12 mouse cellular contexts compared by ENCODE assay signal in genomic region chr3:53502428-53502827, GRCm38 (mm10). TPM values are rescaled to one million over a fixed set of nuclear protein-coding genes. Genes with fewer than 3 reads are reported as not detected.
DNase-seq lines count a peak whose midpoint lies in the region; ATAC-seq and TF ChIP-seq lines count a peak whose summit lies in the region.
"Had no signal": no experiment of that assay in that cellular context is flagged by ENCODE, and none has a peak within 500 bp of the region (broad histone marks: within the 10 kb centered on the region; RNA-seq: fewer than 3 reads in every experiment).

No protein-coding gene starts in this region.

- ATAC-seq in embryonic facial prominence, embryonic 14.5 days (ENCODE audit: low read depth), result peak; percentile 53; the same call in 1 of the 2 replicates
- ATAC-seq in kidney, postnatal 0 days (replicated peaks; ENCODE audit: low FRiP score, low read depth), result peak; percentile 78; the same call in 1 of the 2 replicates
- ATAC-seq in hematopoietic stem cell, adult 5-6 weeks (replicated peaks in 1 of 2; ENCODE audit: insufficient read depth in 1 of 2, low FRiP score in 2 of 2, low TSS enrichment in 1 of 2, low read depth in 1 of 2, poor library complexity in 2 of 2, severe bottlenecking in 2 of 2), result peak; percentile 53 to 74; a peak in 3 of 4 replicates

- 0 out of 2 replicates have a peak, but pooled peaks cover 6% of the 10 kb centered on the region for H3K4me1 ChIP-seq in embryonic facial prominence, embryonic 14.5 days (ENCODE audit: control insufficient read depth, insufficient read depth, low read length)
- H3K4me1 ChIP-seq in embryonic facial prominence, embryonic 10.5 days, result peaks cover 7% of the 10 kb centered on the region
- H3K4me1 ChIP-seq in kidney, postnatal 0 days (replicated peaks; ENCODE audit: insufficient read depth, low read length), result no peaks in the 10 kb centered on the region

- H3K9ac ChIP-seq in embryonic facial prominence, embryonic 14.5 days (ENCODE audit: low read depth, low read length), result no peak overlapping the region
- H3K9ac ChIP-seq in kidney, postnatal 0 days (ENCODE audit: low read depth, low read length), result no peak overlapping the region

- H3K27ac ChIP-seq in embryonic facial prominence, embryonic 14.5 days (replicated peaks; ENCODE audit: low read depth, low read length), result no peak overlapping the region
- no peak overlapping the region for H3K27ac ChIP-seq in embryonic facial prominence, embryonic 10.5 days (replicated peaks)
- no peak overlapping the region for H3K27ac ChIP-seq in kidney, postnatal 0 days
- H3K27ac ChIP-seq: macrophage had no signal

- WGBS in embryonic facial prominence, embryonic 14.5 days, result 65% methylated on average over 6 of the region's 6 CpGs
- WGBS in embryonic facial prominence, embryonic 10.5 days, result 76% methylated on average over 6 of the region's 6 CpGs
- WGBS in kidney, postnatal 0 days, result 71% methylated on average over 6 of the region's 6 CpGs

- no peak overlapping the region for H3K4me3 ChIP-seq in embryonic facial prominence, embryonic 14.5 days (ENCODE audit: low read depth, low read length)
- no peak overlapping the region for H3K4me3 ChIP-seq in embryonic facial prominence, embryonic 10.5 days
- no peak overlapping the region for H3K4me3 ChIP-seq in kidney, postnatal 0 days (replicated peaks; ENCODE audit: low read depth, low read length)

- H3K27me3 ChIP-seq in embryonic facial prominence, embryonic 14.5 days (replicated peaks; ENCODE audit: control insufficient read depth, insufficient read depth, low read length), result no peaks in the 10 kb centered on the region
- H3K27me3 ChIP-seq in embryonic facial prominence, embryonic 10.5 days (replicated peaks; ENCODE audit: low read depth, poor library complexity, severe bottlenecking), result no peaks in the 10 kb centered on the region
- no peaks in the 10 kb centered on the region for H3K27me3 ChIP-seq in kidney, postnatal 0 days (ENCODE audit: insufficient read depth, low read length)

- no peaks in the 10 kb centered on the region for H3K36me3 ChIP-seq in embryonic facial prominence, embryonic 14.5 days (ENCODE audit: control insufficient read depth, insufficient read depth, low read length)
- H3K36me3 ChIP-seq in embryonic facial prominence, embryonic 10.5 days (replicated peaks), result no peaks in the 10 kb centered on the region
- H3K36me3 ChIP-seq in kidney, postnatal 0 days (ENCODE audit: insufficient read depth, low read length), result no peaks in the 10 kb centered on the region

- H3K4me2 ChIP-seq in embryonic facial prominence, embryonic 14.5 days (ENCODE audit: low read depth, low read length), result no peak overlapping the region
- H3K4me2 ChIP-seq in kidney, postnatal 0 days (ENCODE audit: low read length), result no peak overlapping the region

- peak; percentile 77 for TF ChIP-seq CTCF in kidney, postnatal 0 days (IDR thresholded peaks at IDR 0.05; ENCODE audit: low read depth)

- DNase-seq in embryonic facial prominence, embryonic 14.5 days (ENCODE audit: low spot score), result peak; percentile 44
- DNase-seq in embryonic facial prominence, embryonic 10.5 days (ENCODE audit: low spot score), result no peak
- peak; percentile 87 for DNase-seq in kidney, postnatal 0 days (ENCODE audit: low spot score)
- DNase-seq in kidney, postnatal 36 days, result no peak
- peak; percentile 37 for DNase-seq in A20 (ENCODE audit: low read depth, low spot score)
- no peak for DNase-seq in spleen, postnatal 4 days (ENCODE audit: low spot score in 2 of 2)
- no peak for DNase-seq in gastrocnemius, postnatal 4 days (ENCODE audit: low spot score in 2 of 2)
- DNase-seq: adrenal gland, postnatal 36 days; heart, postnatal 14 days had no signal

- no peaks in the 10 kb centered on the region for H3K9me3 ChIP-seq in embryonic facial prominence, embryonic 14.5 days (ENCODE audit: control insufficient read depth, low read length)
- H3K9me3 ChIP-seq in embryonic facial prominence, embryonic 10.5 days, result no peaks in the 10 kb centered on the region
- no peaks in the 10 kb centered on the region for H3K9me3 ChIP-seq in kidney, postnatal 0 days (replicated peaks; ENCODE audit: low read length)

RNA-seq across cellular contexts. Expression of gene Stoml3, which starts 14.0 kb away (rescaled TPM):
- 0.18 and 1.4 TPM in 2 replicates for polyA plus RNA-seq in embryonic facial prominence, embryonic 14.5 days (2014; fragmentation: Nextera tagmentation; extraction: Ambion mirVana)
- 0.08 TPM in 1 of 2 replicates, not detected in the other for polyA plus RNA-seq in embryonic facial prominence, embryonic 10.5 days (2016; fragmentation: Nextera tagmentation; extraction: Ambion mirVana)
- polyA plus RNA-seq in kidney, postnatal 0 days (2015; fragmentation: Nextera tagmentation; extraction: Ambion mirVana), result 0.10 TPM in 1 of 2 replicates, not detected in the other
- not detected in 2 replicates for total RNA-seq in hematopoietic stem cell, adult 5-6 weeks (2017)
- total RNA-seq in gastrocnemius, postnatal 4 days (2021), result not detected
- total RNA-seq: adrenal gland, postnatal 36 days; heart, postnatal 14 days; left cerebral cortex, adult 18-20 months had no signal
- polyA plus RNA-seq: macrophage had no signal

RNA-seq across cellular contexts. Expression of gene Proser1, which starts 39.0 kb away (rescaled TPM):
- polyA plus RNA-seq in embryonic facial prominence, embryonic 14.5 days (2014; fragmentation: Nextera tagmentation; extraction: Ambion mirVana), result 10.5 and 12.9 TPM in 2 replicates
- polyA plus RNA-seq in embryonic facial prominence, embryonic 10.5 days (2016; fragmentation: Nextera tagmentation; extraction: Ambion mirVana), result 23.5 and 24.7 TPM in 2 replicates
- polyA plus RNA-seq in kidney, postnatal 0 days (2015; fragmentation: Nextera tagmentation; extraction: Ambion mirVana), result 14.8 and 15.8 TPM in 2 replicates
- 9.2 and 12.2 TPM in 2 replicates for total RNA-seq in hematopoietic stem cell, adult 5-6 weeks (2017)
- 10 to 100 TPM; 14.8 to 19.7 TPM for total RNA-seq in gastrocnemius, postnatal 4 days (2021)

RNA-seq across cellular contexts. Expression of gene Nhlrc3, which starts 39.3 kb away (rescaled TPM):
- 10.2 and 10.6 TPM in 2 replicates for polyA plus RNA-seq in embryonic facial prominence, embryonic 14.5 days (2014; fragmentation: Nextera tagmentation; extraction: Ambion mirVana)
- 10.6 and 11.0 TPM in 2 replicates for polyA plus RNA-seq in embryonic facial prominence, embryonic 10.5 days (2016; fragmentation: Nextera tagmentation; extraction: Ambion mirVana)
- polyA plus RNA-seq in kidney, postnatal 0 days (2015; fragmentation: Nextera tagmentation; extraction: Ambion mirVana), result 8.3 and 10.4 TPM in 2 replicates
- 9.7 and 10.3 TPM in 2 replicates for total RNA-seq in hematopoietic stem cell, adult 5-6 weeks (2017)
- 1 to 10 TPM; 7.3 to 7.9 TPM for total RNA-seq in gastrocnemius, postnatal 4 days (2021)

Comparison
In these comparisons a context has a peak if more than half of its experiments do, and no peak if none do; other contexts are left out.
1. DNase-seq: peak in embryonic facial prominence, embryonic 14.5 days (single experiment), kidney, postnatal 0 days (single experiment) and A20 (single experiment); none in embryonic facial prominence, embryonic 10.5 days (single experiment), kidney, postnatal 36 days (0 of 2), spleen, postnatal 4 days (0 of 2) and gastrocnemius, postnatal 4 days (0 of 2).
2. Peak in every context shown above with its lines, with median percentiles within 50 percentile points of each other: ATAC-seq.